Mouse (Mus musculus) heart, embryonic 16.5 days (tissue): ENCODE data around the gene Angel2. TPM values are rescaled to one million over a fixed set of nuclear protein-coding genes. Genes with fewer than 3 reads are reported as not detected.
A peak's percentile ranks its signal among the peaks of the same experiment; 100 is the strongest.

Source experiments
- ATAC-seq: fragments of 200-750 bp; cut with Nextera tagmentation; replicated peaks from 2 replicates; pipeline ENCODE4 v1.8.0; 2017; ENCODE audit warnings: moderate number of reproducible peaks; ENCODE audit not compliant: insufficient read depth, low FRiP score; ENCODE audit errors: extremely low read depth
- H3K27ac ChIP-seq: fragments of 300-500 bp; sonication (generic); 2 replicates; pipeline ENCODE4 v1.5.1; 2014; ENCODE audit warnings: mild to moderate bottlenecking, low read length, control low read depth, moderate library complexity
- H3K27me3 ChIP-seq: fragments of 300-500 bp; sonication (generic); 2 replicates; pipeline ENCODE4 v1.6.1; 2014; ENCODE audit warnings: low read length, mixed read lengths; ENCODE audit not compliant: control insufficient read depth, insufficient read depth
- H3K36me3 ChIP-seq: fragments of 300-500 bp; sonication (generic); 2 replicates; pipeline ENCODE4 v1.6.1; 2014; ENCODE audit not compliant: control insufficient read depth, insufficient read depth
- H3K4me1 ChIP-seq: fragments of 300-500 bp; sonication (generic); 2 replicates; pipeline ENCODE4 v1.6.1; 2014; ENCODE audit warnings: low read length, mixed read lengths; ENCODE audit not compliant: control insufficient read depth, insufficient read depth
- H3K4me2 ChIP-seq: fragments of 300-500 bp; sonication (generic); 2 replicates; pipeline ENCODE4 v1.6.1; 2014; ENCODE audit warnings: low read depth, mild to moderate bottlenecking, control low read depth, low read length
- H3K4me3 ChIP-seq: fragments of 300-500 bp; sonication (generic); 2 replicates; pipeline ENCODE4 v1.5.1; 2014; ENCODE audit warnings: mild to moderate bottlenecking, control low read depth, low read length
- H3K9ac ChIP-seq: fragments of 300-500 bp; sonication (generic); 2 replicates; pipeline ENCODE4 v1.6.1; 2014; ENCODE audit warnings: low read length, control low read depth
- H3K9me3 ChIP-seq: fragments of 300-500 bp; sonication (generic); replicated peaks from 2 replicates; pipeline ENCODE4 v1.6.1; 2016; ENCODE audit warnings: low read length; ENCODE audit not compliant: control insufficient read depth
- WGBS: fragments of 180-500 bp; shearing (Covaris S2); extraction: QIAGEN DNeasy Blood & Tissue Kit; methylation state at CpG from one replicate; pipeline ENCODE4 v1.1.7; 2014; 5-methylcytosine and 5-hydroxymethylcytosine counted together
- polyA plus RNA-seq: library from polyadenylated mRNA; unstranded; fragments of >200 nt; fragmentation: Nextera tagmentation; extraction: Ambion mirVana; gene quantifications from 2 replicates; pipeline ENCODE4 v1.2.1, GENCODE M21; 2015

Gene Angel2
- polyA plus RNA-seq, 1 experiment from 2014 or later: 29.5 TPM

DNA sequence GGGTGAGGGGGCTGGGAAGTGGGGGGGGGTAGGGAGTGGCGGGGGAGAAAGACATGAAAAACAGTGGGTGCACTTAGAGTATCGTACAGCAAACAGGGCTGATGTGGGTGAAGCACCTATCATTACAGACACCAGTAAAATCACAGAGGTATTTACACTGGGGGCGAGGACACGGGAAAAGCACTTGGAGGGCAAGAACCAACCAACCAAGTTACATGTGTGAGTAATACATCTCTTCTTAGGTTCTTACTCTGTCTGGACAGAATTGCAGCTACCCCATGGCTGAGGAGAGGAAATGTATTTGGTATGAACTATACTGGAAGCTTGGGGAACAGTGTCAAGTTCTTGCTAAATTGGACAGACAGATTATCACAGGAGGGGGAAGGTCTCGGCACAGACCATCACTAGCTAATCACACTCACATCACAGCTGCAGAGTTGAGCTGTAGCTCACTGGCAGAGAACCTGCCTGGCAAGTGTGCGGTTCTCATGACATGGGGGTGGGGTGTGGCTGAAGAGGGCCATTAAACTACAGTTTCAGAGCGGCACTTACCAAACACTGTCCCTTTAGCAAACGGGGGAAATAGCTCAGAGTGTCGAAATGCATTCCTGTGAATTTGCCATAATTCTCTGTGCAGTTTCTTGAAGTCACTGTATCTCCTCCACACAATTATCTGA lies 25.9 kb upstream of the Angel2 start:
- Histone ChIP-seq H3K27me3 (no peaks in the 10 kb centered on the region), H3K4me3 (no peak overlapping the region), H3K9me3 (no peaks in the 10 kb centered on the region), H3K36me3 (peaks cover 20% of the 10 kb centered on the region), H3K27ac (no peak overlapping the region; the same call in 1 of the 2 replicates), H3K4me1 (peaks cover 9% of the 10 kb centered on the region; the same call in 1 of the 2 replicates), H3K9ac (no peak overlapping the region), H3K4me2 (no peak overlapping the region)
- 62% methylated on average over 9 of the region's 9 CpGs for WGBS
- ATAC-seq: no peak

DNA sequence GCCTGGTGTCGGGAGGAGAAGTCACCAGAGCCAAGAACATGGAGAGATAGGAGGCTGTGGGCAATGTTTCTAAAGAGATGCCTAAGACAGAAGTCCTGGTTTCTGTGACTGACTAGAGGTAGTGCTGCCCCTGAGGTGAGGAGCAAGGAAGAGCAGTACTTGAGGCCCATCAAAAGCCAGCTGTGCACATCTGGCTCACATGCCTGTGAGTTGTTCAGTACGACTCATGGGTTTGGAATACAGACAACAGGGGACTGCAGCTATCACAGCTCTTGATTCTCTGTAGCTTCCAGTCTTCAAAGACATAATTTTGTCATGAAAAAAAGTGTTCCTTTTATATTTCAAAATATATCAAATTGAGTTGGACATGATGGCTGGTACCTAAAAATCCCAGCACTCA lies 23.8 kb upstream of the Angel2 start:
- H3K27me3 ChIP-seq: no peaks in the 10 kb centered on the region
- H3K9ac ChIP-seq: no peak overlapping the region
- ATAC-seq: no peak
- peaks cover 20% of the 10 kb centered on the region for H3K36me3 ChIP-seq
- H3K4me3 ChIP-seq: no peak overlapping the region
- peaks cover 9% of the 10 kb centered on the region; the same call in 1 of the 2 replicates for H3K4me1 ChIP-seq
- no peak overlapping the region for H3K27ac ChIP-seq
- H3K4me2 ChIP-seq: no peak overlapping the region
- H3K9me3 ChIP-seq: no peaks in the 10 kb centered on the region
- WGBS: 43% methylated on average over 2 of the region's 2 CpGs

GRCm38 (mm10) chr1:190904136-190904535 lies 20.8 kb upstream of the Angel2 start:
- Histone ChIP-seq H3K4me3 (no peak overlapping the region), H3K9me3 (no peaks in the 10 kb centered on the region), H3K9ac (no peak overlapping the region), H3K4me1 (peaks cover 9% of the 10 kb centered on the region; the same call in 1 of the 2 replicates), H3K36me3 (peaks cover 11% of the 10 kb centered on the region), H3K27ac (no peak overlapping the region), H3K27me3 (no peaks in the 10 kb centered on the region), H3K4me2 (no peak overlapping the region)
- no peak for ATAC-seq
- WGBS: 89% methylated on average over 3 of the region's 3 CpGs

GRCm38 (mm10) chr1:190904714-190905113 lies 20.2 kb upstream of the Angel2 start:
- Histone ChIP-seq H3K27me3 (no peaks in the 10 kb centered on the region), H3K27ac (no peak overlapping the region), H3K9ac (no peak overlapping the region), H3K4me1 (peaks cover 5% of the 10 kb centered on the region; the same call in 1 of the 2 replicates), H3K9me3 (no peaks in the 10 kb centered on the region), H3K4me3 (no peak overlapping the region), H3K36me3 (peaks cover 11% of the 10 kb centered on the region), H3K4me2 (no peak overlapping the region)
- no peak for ATAC-seq
- 84% methylated on average over 16 of the region's 16 CpGs for WGBS

DNA sequence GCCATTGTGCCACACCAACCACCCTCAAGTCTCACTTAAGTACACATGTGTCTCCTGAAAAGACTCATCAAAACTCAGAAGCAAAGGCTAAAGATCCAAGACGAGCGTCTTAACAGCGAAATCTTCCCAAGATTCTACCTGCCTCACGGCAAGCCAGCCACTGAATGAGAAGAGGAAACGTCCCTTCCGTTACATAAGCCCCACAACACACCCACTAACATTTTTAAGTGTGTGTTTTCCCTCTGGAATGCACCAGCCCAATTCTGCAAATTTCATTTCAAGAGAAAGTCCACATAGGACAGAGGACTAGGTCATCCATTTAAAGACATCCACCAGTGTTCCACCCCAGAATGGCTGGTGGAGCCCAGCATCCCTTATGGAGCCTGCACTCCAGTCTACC lies 14.1 kb upstream of the Angel2 start:
- no peaks in the 10 kb centered on the region for H3K27me3 ChIP-seq
- peak overlapping the region; percentile 85 for H3K4me3 ChIP-seq
- peaks cover 10% of the 10 kb centered on the region; the same call in 1 of the 2 replicates for H3K4me1 ChIP-seq
- no peak overlapping the region for H3K27ac ChIP-seq
- peak overlapping the region; percentile 96 for H3K4me2 ChIP-seq
- WGBS: 74% methylated on average over 6 of the region's 6 CpGs
- ATAC-seq: 0 out of 2 replicates have a peak, but pooled peaks have one; percentile 19
- peak overlapping the region; percentile 94 for H3K9ac ChIP-seq
- no peaks in the 10 kb centered on the region for H3K9me3 ChIP-seq
- H3K36me3 ChIP-seq: no peaks in the 10 kb centered on the region

DNA sequence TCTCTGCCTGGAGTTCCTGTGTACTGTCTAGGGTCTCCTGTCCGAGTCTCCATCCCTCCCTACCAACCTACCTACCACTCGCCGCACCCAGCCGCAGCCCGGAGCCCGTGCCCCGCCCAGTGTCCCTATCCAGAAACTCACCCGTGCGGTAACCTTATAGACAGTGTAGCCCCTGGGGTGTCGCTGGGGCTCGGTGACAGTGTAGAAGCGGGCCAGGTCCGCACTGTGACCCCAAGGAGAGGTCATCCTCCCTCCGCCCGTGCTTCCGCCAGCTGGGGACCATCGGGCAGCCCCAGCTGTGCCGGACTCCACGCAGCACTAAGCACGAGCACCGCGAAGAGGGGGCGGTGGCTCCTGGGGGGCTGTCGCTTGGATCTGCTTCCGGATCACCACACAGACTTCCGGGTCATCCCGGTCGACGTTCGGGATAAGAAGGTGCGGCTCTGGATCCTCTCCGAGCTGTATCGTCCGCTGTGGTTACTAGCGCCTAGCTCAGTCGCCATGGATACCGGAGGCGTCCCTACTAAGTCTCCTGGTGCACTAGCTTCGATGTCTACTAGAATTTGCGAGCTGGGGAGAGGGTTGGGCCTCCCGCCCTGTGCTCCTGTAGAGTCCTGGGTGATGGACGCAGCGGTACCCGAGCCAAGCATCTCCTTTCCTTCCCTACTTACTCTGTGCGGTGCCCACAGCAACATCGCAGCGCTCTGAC lies 13.3 kb upstream of the Angel2 start, which contains the start of gene Rps6kc1:
Gene Rps6kc1 (minus strand): TSS at position 356 of the 709 bp plus-strand sequence.
- no peaks in the 10 kb centered on the region for H3K9me3 ChIP-seq
- H3K9ac ChIP-seq: peak within 1 kb of the TSS; percentile 94
- ATAC-seq: peak; percentile 89
- H3K4me3 ChIP-seq: peak within 1 kb of the TSS; percentile 85
- no peak within 1 kb of the TSS for H3K27ac ChIP-seq
- no peaks in the 10 kb centered on the region for H3K27me3 ChIP-seq
- no peaks in the 10 kb centered on the region for H3K36me3 ChIP-seq
- WGBS: under 1% methylated on average over 47 of the region's 47 CpGs
- peaks cover 10% of the 10 kb centered on the region; the same call in 1 of the 2 replicates for H3K4me1 ChIP-seq
- H3K4me2 ChIP-seq: peak within 1 kb of the TSS; percentile 96

- peaks cover 10% of the 10 kb centered on the region; the same call in 1 of the 2 replicates for H3K4me1 ChIP-seq
- ATAC-seq: no peak
- no peak overlapping the region for H3K9ac ChIP-seq
- H3K27me3 ChIP-seq: no peaks in the 10 kb centered on the region
- H3K27ac ChIP-seq: no peak overlapping the region
- H3K4me3 ChIP-seq: no peak overlapping the region
- no peaks in the 10 kb centered on the region for H3K9me3 ChIP-seq
- no peak overlapping the region for H3K4me2 ChIP-seq
- 52% methylated on average over 1 of the region's 1 CpGs for WGBS
- no peaks in the 10 kb centered on the region for H3K36me3 ChIP-seq
Observed at GRCm38 (mm10) chr1:190912623-190913022, 12.3 kb upstream of the Angel2 start.

GRCm38 (mm10) chr1:190918938-190919337 lies 6.0 kb upstream of the Angel2 start:
- Histone ChIP-seq H3K27ac (no peak overlapping the region), H3K9ac (no peak overlapping the region), H3K27me3 (no peaks in the 10 kb centered on the region), H3K9me3 (no peaks in the 10 kb centered on the region), H3K4me3 (no peak overlapping the region), H3K4me1 (no peaks in the 10 kb centered on the region), H3K4me2 (no peak overlapping the region), H3K36me3 (no peaks in the 10 kb centered on the region)
- ATAC-seq: no peak
- 36% methylated on average over 7 of the region's 7 CpGs for WGBS
